Mouse (Mus musculus): ENCODE data around the gene Mmp28. TPM values are rescaled to one million over a fixed set of nuclear protein-coding genes. Genes with fewer than 3 reads are reported as not detected.

Mmp28 gene
- total and polyA plus RNA-seq, 3 experiments: 3.3 to 4.9 (median 4.7) TPM

- peaks cover 3% of the 10 kb centered on the region; the same call in 1 of the 2 replicates for H3K36me3 ChIP-seq (ENCODE audit: control insufficient read depth, insufficient read depth, low read length)
- TF ChIP-seq CTCF (IDR thresholded peaks at IDR 0.05) (no peak), EP300 (IDR thresholded peaks at IDR 0.05; ENCODE audit: insufficient read depth, low read depth, low read length) (no peak), POLR2A (IDR thresholded peaks at IDR 0.05; ENCODE audit: insufficient read depth, low read depth, low read length) (no peak)
- H3K4me3 ChIP-seq: no peak overlapping the region
- no peak for DNase-seq
- H3K79me2 ChIP-seq (replicated peaks; ENCODE audit: control insufficient read depth, insufficient read depth, low read length): no peaks in the 10 kb centered on the region
- no peak overlapping the region for H3K27ac ChIP-seq
- intact Hi-C loops (cut with DNase I): no loop called here
- H3K9ac ChIP-seq (ENCODE audit: low read depth, low read length): no peak overlapping the region
- WGBS: 95% methylated on average over 10 of the region's 10 CpGs
- H3K27me3 ChIP-seq (ENCODE audit: control insufficient read depth, insufficient read depth, low read length): no peaks in the 10 kb centered on the region
- H3K4me1 ChIP-seq (ENCODE audit: control insufficient read depth, insufficient read depth, low read length): peaks cover 31% of the 10 kb centered on the region
These were observed 11.6 kb downstream of the Mmp28 start for GRCm38 (mm10) chr11:83451281-83451680.

- no peaks in the 10 kb centered on the region for H3K27me3 ChIP-seq (ENCODE audit: control insufficient read depth, insufficient read depth, low read length)
- 11% methylated on average over 1 of the region's 1 CpGs for whole genome bisulfite sequencing
These were observed 12.3 kb downstream of the Mmp28 start for GRCm38 (mm10) chr11:83450550-83450949.

GRCm38 (mm10) chr11:83449298-83449697 lies 13.6 kb downstream of the Mmp28 start:
- intact Hi-C loops (cut with DNase I): no loop called here
- WGBS: 43% methylated on average over 4 of the region's 4 CpGs

More at GRCm38 (mm10) chr11:83450550-83450949, 12.3 kb downstream of the Mmp28 start:
- DNase-seq: no peak
- Histone ChIP-seq H3K27ac (no peak overlapping the region), H3K79me2 (replicated peaks; ENCODE audit: control insufficient read depth, insufficient read depth, low read length) (no peaks in the 10 kb centered on the region), H3K4me3 (no peak overlapping the region), H3K36me3 (ENCODE audit: control insufficient read depth, insufficient read depth, low read length) (peaks cover 3% of the 10 kb centered on the region; the same call in 1 of the 2 replicates), H3K4me1 (ENCODE audit: control insufficient read depth, insufficient read depth, low read length) (peaks cover 30% of the 10 kb centered on the region), H3K9ac (ENCODE audit: low read depth, low read length) (no peak overlapping the region)
- intact Hi-C loops (cut with DNase I): no loop called here
- no peak for TF ChIP-seq CTCF (IDR thresholded peaks at IDR 0.05)
- no peak for TF ChIP-seq EP300 (IDR thresholded peaks at IDR 0.05; ENCODE audit: insufficient read depth, low read depth, low read length)
- TF ChIP-seq POLR2A (IDR thresholded peaks at IDR 0.05; ENCODE audit: insufficient read depth, low read depth, low read length): no peak

GRCm38 (mm10) chr11:83448927-83449236 lies 14.0 kb downstream of the Mmp28 start:
- Histone ChIP-seq H3K79me2 (replicated peaks; ENCODE audit: control insufficient read depth, insufficient read depth, low read length) (no peaks in the 10 kb centered on the region), H3K9ac (ENCODE audit: low read depth, low read length) (no peak overlapping the region), H3K36me3 (ENCODE audit: control insufficient read depth, insufficient read depth, low read length) (no peaks in the 10 kb centered on the region; the same call in 1 of the 2 replicates), H3K4me1 (ENCODE audit: control insufficient read depth, insufficient read depth, low read length) (peaks cover 23% of the 10 kb centered on the region), H3K4me3 (no peak overlapping the region), H3K27me3 (ENCODE audit: control insufficient read depth, insufficient read depth, low read length) (no peaks in the 10 kb centered on the region; the same call in 1 of the 2 replicates), H3K27ac (no peak overlapping the region; the same call in 1 of the 2 replicates)
- intact Hi-C loops (cut with DNase I): no loop called here
- DNase-seq: peak; percentile 54 to 62
- TF ChIP-seq POLR2A (IDR thresholded peaks at IDR 0.05; ENCODE audit: insufficient read depth, low read depth, low read length) (no peak), EP300 (IDR thresholded peaks at IDR 0.05; ENCODE audit: insufficient read depth, low read depth, low read length) (no peak), CTCF (IDR thresholded peaks at IDR 0.05) (no peak)

More at GRCm38 (mm10) chr11:83449298-83449697, 13.6 kb downstream of the Mmp28 start:
- Histone ChIP-seq H3K4me3 (no peak overlapping the region), H3K27me3 (ENCODE audit: control insufficient read depth, insufficient read depth, low read length) (no peaks in the 10 kb centered on the region; the same call in 1 of the 2 replicates), H3K36me3 (ENCODE audit: control insufficient read depth, insufficient read depth, low read length) (peaks cover 2% of the 10 kb centered on the region; the same call in 1 of the 2 replicates), H3K9ac (ENCODE audit: low read depth, low read length) (no peak overlapping the region), H3K27ac (no peak overlapping the region), H3K4me1 (ENCODE audit: control insufficient read depth, insufficient read depth, low read length) (peaks cover 24% of the 10 kb centered on the region), H3K79me2 (replicated peaks; ENCODE audit: control insufficient read depth, insufficient read depth, low read length) (no peaks in the 10 kb centered on the region)
- no peak for DNase-seq
- TF ChIP-seq CTCF (IDR thresholded peaks at IDR 0.05) (no peak), EP300 (IDR thresholded peaks at IDR 0.05; ENCODE audit: insufficient read depth, low read depth, low read length) (no peak), POLR2A (IDR thresholded peaks at IDR 0.05; ENCODE audit: insufficient read depth, low read depth, low read length) (no peak)

GRCm38 (mm10) chr11:83448021-83448926 lies 14.6 kb downstream of the Mmp28 start:
- Histone ChIP-seq H3K36me3 (ENCODE audit: control insufficient read depth, insufficient read depth, low read length) (no peaks in the 10 kb centered on the region; the same call in 1 of the 2 replicates), H3K9ac (ENCODE audit: low read depth, low read length) (no peak overlapping the region)
- TF ChIP-seq CTCF (IDR thresholded peaks at IDR 0.05) (no peak), EP300 (IDR thresholded peaks at IDR 0.05; ENCODE audit: insufficient read depth, low read depth, low read length) (no peak), POLR2A (IDR thresholded peaks at IDR 0.05; ENCODE audit: insufficient read depth, low read depth, low read length) (no peak)

GRCm38 (mm10) chr11:83447612-83448011 lies 15.3 kb downstream of the Mmp28 start:
- intact Hi-C loops (cut with DNase I): no loop called here
- no peak overlapping the region for H3K4me3 ChIP-seq
- no peak for DNase-seq
- H3K79me2 ChIP-seq (replicated peaks; ENCODE audit: control insufficient read depth, insufficient read depth, low read length): no peaks in the 10 kb centered on the region
- peaks cover 26% of the 10 kb centered on the region for H3K4me1 ChIP-seq (ENCODE audit: control insufficient read depth, insufficient read depth, low read length)
- TF ChIP-seq EP300 (IDR thresholded peaks at IDR 0.05; ENCODE audit: insufficient read depth, low read depth, low read length): no peak
- TF ChIP-seq POLR2A (IDR thresholded peaks at IDR 0.05; ENCODE audit: insufficient read depth, low read depth, low read length): no peak
- TF ChIP-seq CTCF (IDR thresholded peaks at IDR 0.05): no peak
- no peaks in the 10 kb centered on the region; the same call in 1 of the 2 replicates for H3K36me3 ChIP-seq (ENCODE audit: control insufficient read depth, insufficient read depth, low read length)
- H3K27ac ChIP-seq: peak overlapping the region; percentile 21
- 67% methylated on average over 10 of the region's 10 CpGs for WGBS
- H3K27me3 ChIP-seq (ENCODE audit: control insufficient read depth, insufficient read depth, low read length): no peaks in the 10 kb centered on the region; the same call in 1 of the 2 replicates
- H3K9ac ChIP-seq (ENCODE audit: low read depth, low read length): no peak overlapping the region

More at GRCm38 (mm10) chr11:83448021-83448926, 14.6 kb downstream of the Mmp28 start:
- peak overlapping the region; percentile 21 for H3K27ac ChIP-seq
- DNase-seq: peak; percentile 58 to 65
- WGBS: 38% methylated on average over 16 of the region's 16 CpGs
- peaks cover 24% of the 10 kb centered on the region for H3K4me1 ChIP-seq (ENCODE audit: control insufficient read depth, insufficient read depth, low read length)
- intact Hi-C loops (cut with DNase I): no loop called here
- H3K4me3 ChIP-seq: no peak overlapping the region
- H3K27me3 ChIP-seq (ENCODE audit: control insufficient read depth, insufficient read depth, low read length): no peaks in the 10 kb centered on the region; the same call in 1 of the 2 replicates
- no peaks in the 10 kb centered on the region for H3K79me2 ChIP-seq (replicated peaks; ENCODE audit: control insufficient read depth, insufficient read depth, low read length)
